Mouse (Mus musculus) spleen, adult 12 weeks (tissue): ENCODE results near the gene Ogdhl.

Experiments used
- DNase-seq: peaks from one replicate; pipeline ENCODE4 v3.0.0; 2022; ENCODE audit warnings: low spot score

The Ogdhl gene

GRCm38 (mm10) chr14:32380099-32380480, 58.3 kb downstream of the Ogdhl start:
- DNase-seq: no peak

GRCm38 (mm10) chr14:32381066-32381465, 59.2 kb downstream of the Ogdhl start:
- no peak for DNase-seq

GRCm38 (mm10) chr14:32381619-32382018, 59.8 kb downstream of the Ogdhl start:
- no peak for DNase-seq

GRCm38 (mm10) chr14:32388196-32388595, 66.4 kb downstream of the Ogdhl start, which contains the start of gene 1700024G13Rik:
Gene 1700024G13Rik (minus strand): TSS chr14:32388391.
- DNase-seq: no peak
